Mouse (Mus musculus) neutrophil, adult 5-6 weeks (primary cell): ENCODE data around the gene Cdx2. TPM values are rescaled to one million over a fixed set of nuclear protein-coding genes. Genes with fewer than 3 reads are reported as not detected.

ENCODE experiments used
- ATAC-seq: fragments of 151-379, 151-347 bp; 2 replicates; pipeline ENCODE4 v1.8.0; 2017; ENCODE audit warnings: mild to moderate bottlenecking, moderate TSS enrichment; ENCODE audit not compliant: insufficient number of reproducible peaks, poor library complexity, low FRiP score, severe bottlenecking; ENCODE audit errors: extremely low read depth
- total RNA-seq: library from RNA; stranded (forward); fragments of 200-1000 nt; gene quantifications from 2 replicates; pipeline ENCODE4 v1.2.3, GENCODE M21; 2017

Gene Cdx2
- not detected in 2 replicates for total RNA-seq

- ATAC-seq, result no peak
Measured at GRCm38 (mm10) chr5:147306638-147307397, at the start of gene Cdx2. Cdx2 (minus strand) TSS chr5:147307270.

- ATAC-seq, result no peak
Measured at GRCm38 (mm10) chr5:147356260-147357055, 49.4 kb upstream of the Cdx2 start.

GRCm38 (mm10) chr5:147355788-147356187 is 48.7 kb upstream of the Cdx2 start:
- ATAC-seq, result no peak

GRCm38 (mm10) chr5:147354985-147355384 is 47.9 kb upstream of the Cdx2 start:
- no peak for ATAC-seq

GRCm38 (mm10) chr5:147354161-147354780 is 47.2 kb upstream of the Cdx2 start:
- no peak for ATAC-seq

- ATAC-seq, result no peak
Measured at GRCm38 (mm10) chr5:147351931-147352330, 44.9 kb upstream of the Cdx2 start.

GRCm38 (mm10) chr5:147345981-147346380 is 38.9 kb upstream of the Cdx2 start:
- ATAC-seq, result no peak

GRCm38 (mm10) chr5:147343904-147344303 is 36.8 kb upstream of the Cdx2 start:
- no peak for ATAC-seq

GRCm38 (mm10) chr5:147342901-147343300 is 35.8 kb upstream of the Cdx2 start:
- ATAC-seq, result no peak

- peak; percentile 82 for ATAC-seq
Measured at GRCm38 (mm10) chr5:147340741-147341414, 33.8 kb upstream of the Cdx2 start.

GRCm38 (mm10) chr5:147339560-147339959 is 32.5 kb upstream of the Cdx2 start:
- ATAC-seq, result peak; percentile 55

- ATAC-seq, result peak; percentile 60
Measured at GRCm38 (mm10) chr5:147338967-147339366, 31.9 kb upstream of the Cdx2 start.

GRCm38 (mm10) chr5:147332711-147333110 is 25.6 kb upstream of the Cdx2 start:
- no peak for ATAC-seq

GRCm38 (mm10) chr5:147331547-147331946 is 24.5 kb upstream of the Cdx2 start:
- peak; percentile 91 for ATAC-seq

GRCm38 (mm10) chr5:147329946-147330345 is 22.9 kb upstream of the Cdx2 start:
- no peak for ATAC-seq

GRCm38 (mm10) chr5:147327636-147328035 is 20.6 kb upstream of the Cdx2 start:
- ATAC-seq, result no peak

GRCm38 (mm10) chr5:147325931-147326330 is 18.9 kb upstream of the Cdx2 start:
- ATAC-seq, result no peak

GRCm38 (mm10) chr5:147323237-147323917 is 16.3 kb upstream of the Cdx2 start:
- peak; percentile 64 for ATAC-seq

- ATAC-seq, result no peak
Measured at GRCm38 (mm10) chr5:147322183-147322582, 15.1 kb upstream of the Cdx2 start, which contains the start of gene Urad. Urad (minus strand) TSS chr5:147322440.
